Comparison of ENCODE assay signal across 8 mouse cellular contexts in the genomic region with DNA sequence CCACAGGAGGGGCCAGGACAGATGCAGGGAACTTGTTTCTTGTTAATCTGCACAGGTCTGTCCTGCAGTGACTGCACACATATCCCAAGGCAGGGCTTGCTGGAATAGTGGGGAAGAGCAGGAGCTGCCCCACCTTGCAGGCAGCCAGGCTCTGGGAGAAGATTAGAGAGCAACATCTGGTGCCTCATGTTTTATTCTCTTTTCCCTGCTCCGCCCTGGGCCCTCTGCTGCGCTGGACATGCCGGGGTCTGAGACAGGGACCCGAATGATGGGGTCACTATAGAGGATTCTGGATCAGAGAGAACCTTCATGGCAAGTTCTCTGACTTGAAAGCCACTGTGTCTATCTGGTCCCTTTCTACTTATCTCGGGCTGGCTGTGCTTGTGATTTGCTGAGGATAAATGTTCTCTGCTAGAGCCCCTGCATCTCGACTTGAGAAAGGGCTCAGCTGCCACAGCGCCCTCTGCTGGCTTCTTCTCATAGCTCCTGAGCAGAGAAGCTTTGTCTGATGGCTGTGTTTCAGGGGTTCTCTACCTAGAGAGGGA.
DNase-seq lines count a peak whose midpoint lies in the region; ATAC-seq lines count a peak whose summit lies in the region.

No protein-coding gene starts in this region.

- peak overlapping the region; percentile 13; the same call in 1 of the 2 replicates for H3K4me2 ChIP-seq in midbrain, embryonic 14.5 days (ENCODE audit: low read length)

- intact Hi-C loops in left cerebral cortex, postnatal 36 days (cut with DNase I) = loop anchor here (2.0 to 5.0 kb wide), 2 partner anchors 163 to 431 kb away; a partner anchor contains a TSS

- peak; percentile 15 to 26 for DNase-seq in urinary bladder, adult 18-20 months (ENCODE audit: low spot score in 2 of 2)
- no peak for DNase-seq in urinary bladder, postnatal 10 days (ENCODE audit: low spot score)
- DNase-seq in embryo, embryonic 10.5 days (ENCODE audit: low spot score) = peak; percentile 93
- DNase-seq in gastrocnemius, postnatal 25 days = peak; percentile 17
- peak; percentile 53 for DNase-seq in kidney, adult 18-20 months
- peak; percentile 69 to 72 for DNase-seq in left cerebral cortex, postnatal 36 days (ENCODE audit: low spot score in 2 of 2)
- peak; percentile 96 for DNase-seq in midbrain, embryonic 14.5 days
- peak; percentile 41 to 81 for DNase-seq in spleen, postnatal 4 days (ENCODE audit: low spot score in 2 of 2)

- no peaks in the 10 kb centered on the region for H3K4me1 ChIP-seq in midbrain, embryonic 14.5 days (ENCODE audit: control insufficient read depth, insufficient read depth, low read length)

- no peaks in the 10 kb centered on the region for H3K36me3 ChIP-seq in midbrain, embryonic 14.5 days (ENCODE audit: control insufficient read depth, insufficient read depth, low read length)

- WGBS in midbrain, embryonic 14.5 days = 26% methylated on average over 7 of the region's 7 CpGs

- no peak overlapping the region for H3K4me3 ChIP-seq in midbrain, embryonic 14.5 days (replicated peaks; ENCODE audit: low read depth, low read length)

- ATAC-seq in midbrain, embryonic 14.5 days (ENCODE audit: low FRiP score, low TSS enrichment) = peak; percentile 66; the same call in 1 of the 2 replicates

- H3K9me3 ChIP-seq in midbrain, embryonic 14.5 days (ENCODE audit: control insufficient read depth, low read length) = no peaks in the 10 kb centered on the region

- no peaks in the 10 kb centered on the region for H3K27me3 ChIP-seq in midbrain, embryonic 14.5 days (ENCODE audit: control insufficient read depth, insufficient read depth, low read length)

- peak overlapping the region; percentile 22 for H3K27ac ChIP-seq in midbrain, embryonic 14.5 days (replicated peaks; ENCODE audit: low read depth, low read length)

- no peak overlapping the region for H3K9ac ChIP-seq in midbrain, embryonic 14.5 days (replicated peaks; ENCODE audit: low read length)
